Mouse (Mus musculus) hindbrain, embryonic 15.5 days (tissue): ENCODE measurements around the gene Olfr1414. TPM values are rescaled to one million over a fixed set of nuclear protein-coding genes. Genes with fewer than 3 reads are reported as not detected.
A peak's percentile ranks its signal among the peaks of the same experiment; 100 is the strongest.

ENCODE experiments used
- ATAC-seq: fragments of 200-750 bp; cut with Nextera tagmentation; 2 replicates; pipeline ENCODE4 v1.8.0; 2017; ENCODE audit warnings: low read depth, moderate number of reproducible peaks, moderate TSS enrichment; ENCODE audit not compliant: low FRiP score
- H3K27ac ChIP-seq: fragments of 300-500 bp; sonication (generic); replicated peaks from 2 replicates; pipeline ENCODE4 v1.5.1; 2015; ENCODE audit warnings: mild to moderate bottlenecking, inconsistent platforms
- H3K27me3 ChIP-seq: fragments of 300-500 bp; sonication (generic); 2 replicates; pipeline ENCODE4 v1.6.1; 2015; ENCODE audit warnings: control low read depth, inconsistent platforms
- H3K36me3 ChIP-seq: fragments of 300-500 bp; sonication (generic); 2 replicates; pipeline ENCODE4 v1.6.1; 2015; ENCODE audit warnings: control low read depth, inconsistent platforms
- H3K4me1 ChIP-seq: fragments of 300-500 bp; sonication (generic); replicated peaks from 2 replicates; pipeline ENCODE4 v1.6.1; 2015; ENCODE audit warnings: control low read depth, inconsistent platforms
- H3K4me2 ChIP-seq: fragments of 300-500 bp; sonication (generic); 2 replicates; pipeline ENCODE4 v1.6.1; 2015; ENCODE audit warnings: moderate library complexity, mild to moderate bottlenecking, inconsistent platforms
- H3K4me3 ChIP-seq: fragments of 300-500 bp; sonication (generic); 2 replicates; pipeline ENCODE4 v1.5.1; 2015; ENCODE audit warnings: mild to moderate bottlenecking, inconsistent platforms
- H3K9ac ChIP-seq: fragments of 300-500 bp; sonication (generic); 2 replicates; pipeline ENCODE4 v1.6.1; 2015; ENCODE audit warnings: inconsistent platforms
- H3K9me3 ChIP-seq: fragments of 300-500 bp; sonication (generic); 2 replicates; pipeline ENCODE4 v1.6.1; 2016; ENCODE audit warnings: control low read depth, inconsistent platforms
- WGBS: fragments of 180-500 bp; shearing (Covaris S2); methylation state at CpG from one replicate; pipeline ENCODE4 v1.1.7; 2015; 5-methylcytosine and 5-hydroxymethylcytosine counted together
- microRNA-seq: library from miRNA; unstranded; fragments of <30 nt; microRNA quantifications from one replicate; pipeline ENCODE4, GENCODE M21; 2016
- polyA plus RNA-seq: library from polyadenylated mRNA; unstranded; fragments of >200 nt; fragmentation: Nextera tagmentation; extraction: Ambion mirVana; gene quantifications from 2 replicates; pipeline ENCODE4 v1.2.1, GENCODE M21; 2015

Gene Olfr1414
- polyA plus RNA-seq, 1 experiment from 2014 or later: not detected

DNA sequence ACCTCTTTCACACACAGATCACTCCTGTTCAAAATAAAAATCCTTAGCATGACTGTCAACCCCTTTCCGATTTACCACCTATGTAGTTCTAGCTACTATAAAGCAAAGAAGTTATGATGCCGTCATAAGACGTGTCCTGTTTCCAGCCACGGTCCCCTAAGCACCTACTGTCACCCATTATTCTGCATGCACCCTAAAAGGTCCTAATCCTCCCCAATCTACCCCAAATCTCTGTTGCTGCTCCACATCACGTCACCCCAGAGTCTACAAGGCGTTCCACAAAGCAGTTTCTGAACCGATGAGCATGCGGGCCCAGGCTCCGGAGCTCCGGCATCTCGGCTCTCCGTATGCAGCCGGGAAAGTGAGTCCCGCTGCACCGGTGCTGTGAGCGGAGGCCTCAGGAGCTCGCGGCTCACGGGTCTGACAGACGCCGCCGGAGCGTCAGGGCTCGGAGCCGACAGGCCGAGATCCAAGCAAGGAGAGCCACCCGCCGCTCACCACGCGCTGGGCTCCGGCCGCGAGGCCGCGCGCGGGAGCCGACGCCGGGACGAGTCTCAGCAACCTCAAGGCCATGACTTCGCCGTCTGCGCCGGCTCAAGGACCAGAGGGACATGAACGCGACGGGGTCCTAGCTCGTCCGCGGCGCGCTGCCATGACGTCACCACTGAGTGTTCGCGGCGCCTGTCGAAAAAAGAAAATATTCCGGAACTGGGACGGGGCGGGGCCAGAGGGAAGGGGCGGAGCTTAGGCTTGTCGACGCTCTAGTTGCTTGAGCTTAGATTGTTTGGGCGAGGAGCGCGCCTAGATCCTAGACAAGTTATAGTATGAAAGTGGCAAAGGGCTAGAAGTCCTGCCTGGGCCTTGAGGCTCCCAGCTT is 45.1 kb downstream of the Olfr1414 start, which contains the start of gene Ndufa10:
TSS of gene Ndufa10 (minus strand) at position 696 of the 877 bp plus-strand sequence.
- H3K27ac ChIP-seq: peak within 1 kb of the TSS; percentile 79
- peak within 1 kb of the TSS; percentile 78 for H3K4me3 ChIP-seq
- no peaks in the 10 kb centered on the region for H3K9me3 ChIP-seq
- H3K4me2 ChIP-seq: peak within 1 kb of the TSS; percentile 100
- peaks cover 22% of the 10 kb centered on the region for H3K4me1 ChIP-seq
- under 1% methylated on average over 67 of the region's 67 CpGs for WGBS
- peaks cover 3% of the 10 kb centered on the region; the same call in 1 of the 2 replicates for H3K27me3 ChIP-seq
- H3K36me3 ChIP-seq: peaks cover 24% of the 10 kb centered on the region
- H3K9ac ChIP-seq: peak within 1 kb of the TSS; percentile 98
- peak; percentile 92 for ATAC-seq

DNA sequence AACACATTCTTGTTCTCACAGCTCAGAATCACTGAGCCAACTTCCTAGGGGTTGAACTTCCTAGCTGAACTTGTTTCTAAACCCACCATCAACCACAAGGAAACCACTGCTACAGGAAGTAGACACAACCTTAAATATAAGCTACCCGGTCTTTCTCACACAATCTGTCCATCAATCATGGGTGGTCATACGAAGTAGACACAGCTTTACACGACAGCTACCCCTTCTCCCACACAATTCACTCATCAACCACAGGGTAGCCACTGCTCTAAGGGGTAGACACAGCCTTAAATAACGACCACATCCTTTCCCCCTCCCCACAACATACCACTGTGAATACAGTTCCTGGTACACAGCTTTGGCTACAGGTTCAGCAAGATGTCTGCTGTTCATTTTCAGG is 49.6 kb downstream of the Olfr1414 start:
- 91% methylated on average over 4 of the region's 4 CpGs for WGBS

DNA sequence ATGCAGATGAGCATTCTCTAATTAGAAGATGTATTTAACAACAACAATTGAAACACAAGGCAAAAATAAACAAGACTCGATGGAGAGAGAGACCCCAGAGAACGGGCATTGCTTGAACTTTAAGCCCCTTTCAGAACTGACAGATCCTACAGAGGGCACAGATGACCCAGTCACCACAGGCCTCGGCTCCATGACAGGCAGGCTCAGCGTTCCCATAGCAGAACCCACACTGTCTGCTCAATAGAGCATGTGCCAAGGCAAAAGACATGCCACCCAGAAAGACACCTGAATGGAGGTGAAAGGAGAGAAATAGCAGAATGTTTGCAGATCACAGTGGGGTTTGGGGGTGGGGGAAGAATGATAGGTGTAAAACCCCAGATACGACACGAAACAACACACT is 60.0 kb downstream of the Olfr1414 start:
- no peak for ATAC-seq
- H3K36me3 ChIP-seq: peaks cover 80% of the 10 kb centered on the region
- WGBS: 87% methylated on average over 6 of the region's 6 CpGs

More for the DNA sequence above, 49.6 kb downstream of the Olfr1414 start:
- Histone ChIP-seq H3K9ac (no peak overlapping the region), H3K36me3 (peaks cover 65% of the 10 kb centered on the region), H3K27me3 (no peaks in the 10 kb centered on the region), H3K4me3 (no peak overlapping the region), H3K9me3 (no peaks in the 10 kb centered on the region), H3K27ac (no peak overlapping the region), H3K4me1 (peaks cover 17% of the 10 kb centered on the region), H3K4me2 (no peak overlapping the region)
- no peak for ATAC-seq

DNA sequence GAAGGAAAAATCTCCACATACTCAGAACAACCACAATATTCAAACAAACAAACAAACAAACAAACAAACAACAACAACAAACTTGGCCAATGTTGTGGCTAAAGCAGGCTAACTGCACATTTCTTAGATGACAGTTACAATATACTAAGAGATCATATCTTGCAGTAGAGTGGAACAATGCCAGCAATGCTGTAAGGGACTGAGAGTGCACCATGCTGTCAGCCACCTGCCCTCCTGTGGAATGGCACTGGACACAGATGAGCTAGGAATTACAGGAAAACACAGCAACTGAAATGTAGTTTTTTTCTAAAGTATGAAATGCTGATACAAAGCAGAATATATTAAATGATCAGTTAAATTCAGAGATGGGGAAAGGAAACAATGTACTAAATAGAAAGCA is 60.7 kb downstream of the Olfr1414 start:
- no peaks in the 10 kb centered on the region for H3K27me3 ChIP-seq
- H3K4me3 ChIP-seq: no peak overlapping the region
- peaks cover 82% of the 10 kb centered on the region for H3K36me3 ChIP-seq
- no peak overlapping the region for H3K4me2 ChIP-seq
- H3K9me3 ChIP-seq: no peaks in the 10 kb centered on the region
- H3K27ac ChIP-seq: no peak overlapping the region
- H3K4me1 ChIP-seq: no peaks in the 10 kb centered on the region
- H3K9ac ChIP-seq: no peak overlapping the region
- ATAC-seq: no peak

More for the DNA sequence above, 60.0 kb downstream of the Olfr1414 start:
- Histone ChIP-seq H3K9ac (no peak overlapping the region), H3K9me3 (no peaks in the 10 kb centered on the region), H3K4me2 (no peak overlapping the region), H3K4me1 (no peaks in the 10 kb centered on the region), H3K27me3 (no peaks in the 10 kb centered on the region), H3K4me3 (no peak overlapping the region), H3K27ac (no peak overlapping the region)

Small RNAs within 50 kb of the gene (microRNA-seq; reads per million reads assigned to microRNA genes)
- gene Mir6900: 3.1 reads per million, percentile 13 among the genes with 10 or more reads in this experiment

Other genes starting within 250 kb of the Olfr1414 start
- gene Ndufa10, start 44.8 kb downstream of the Olfr1414 start, polyA plus RNA-seq: 314 and 315 TPM in 2 replicates
- not detected in 2 replicates for gene Olfr1416, start 33.5 kb downstream of the Olfr1414 start, polyA plus RNA-seq
- gene Olfr1415, start 22.6 kb downstream of the Olfr1414 start, polyA plus RNA-seq: not detected in 2 replicates
- not detected in 2 replicates for gene Olfr1413, start 52.7 kb upstream of the Olfr1414 start, polyA plus RNA-seq
- not detected in 2 replicates for gene Olfr1412, start 67.1 kb upstream of the Olfr1414 start, polyA plus RNA-seq
- gene Olfr1411, start 75.8 kb upstream of the Olfr1414 start, polyA plus RNA-seq: not detected in 2 replicates
- not detected in 2 replicates for gene Olfr1410, start 87.1 kb upstream of the Olfr1414 start, polyA plus RNA-seq
- not detected in 2 replicates for gene Olfr12, start 99.1 kb upstream of the Olfr1414 start, polyA plus RNA-seq
- gene Cops9, start 123.3 kb upstream of the Olfr1414 start, polyA plus RNA-seq: 577 and 633 TPM in 2 replicates
- gene Otos, start 130.2 kb upstream of the Olfr1414 start, polyA plus RNA-seq: 0.26 and 0.54 TPM in 2 replicates